Mouse (Mus musculus) cortical plate, adult 2 months (tissue): ENCODE results near the gene Zfp341. TPM values are rescaled to one million over a fixed set of nuclear protein-coding genes. Genes with fewer than 3 reads are reported as not detected.

Source experiments
- H3K27ac ChIP-seq: fragments of 200-500 bp; 2 replicates; pipeline ENCODE4 v1.5.1; 2012; ENCODE audit warnings: low read length, control low read depth, inconsistent platforms; ENCODE audit not compliant: insufficient read depth
- H3K4me1 ChIP-seq: fragments of 200-500 bp; 2 replicates; pipeline ENCODE4 v1.6.1; 2011; ENCODE audit warnings: low read length; ENCODE audit not compliant: control insufficient read depth, insufficient read depth
- H3K4me3 ChIP-seq: fragments of 200-500 bp; 2 replicates; pipeline ENCODE4 v1.5.1; 2011; ENCODE audit warnings: mild to moderate bottlenecking, low read length, control low read depth; ENCODE audit not compliant: insufficient read depth
- CTCF ChIP-seq: fragments of 200-500 bp; IDR thresholded peaks from 2 replicates; pipeline ENCODE4 v1.5.1; 2011; ENCODE audit warnings: mild to moderate bottlenecking, control low read depth, low read length; ENCODE audit not compliant: insufficient read depth; ENCODE audit errors: extremely low read depth
- POLR2A ChIP-seq: fragments of 200-500 bp; IDR thresholded peaks from 2 replicates; pipeline ENCODE4 v1.6.1; 2011; ENCODE audit warnings: mild to moderate bottlenecking, low read length, control low read depth; ENCODE audit not compliant: insufficient read depth; ENCODE audit errors: extremely low read depth
- polyA plus RNA-seq: library from polyadenylated mRNA; depleted of rRNA; stranded (reverse); fragments of >200 nt; gene quantifications from 2 replicates; pipeline ENCODE4 v1.2.3, GENCODE M21; 2012

Zfp341 gene
- polyA plus RNA-seq, 1 experiment, result 11.4 TPM

GRCm38 (mm10) chr2:154659531-154660074, 46.5 kb downstream of the Zfp341 start:
- H3K27ac ChIP-seq, result no peak overlapping the region
- H3K4me1 ChIP-seq, result peaks cover 13% of the 10 kb centered on the region
- TF ChIP-seq POLR2A (no peak), CTCF (no peak)
- no peak overlapping the region for H3K4me3 ChIP-seq

GRCm38 (mm10) chr2:154668680-154669079, 55.6 kb downstream of the Zfp341 start:
- no peak overlapping the region for H3K4me3 ChIP-seq
- no peak overlapping the region for H3K27ac ChIP-seq
- H3K4me1 ChIP-seq, result peaks cover 10% of the 10 kb centered on the region; the same call in 1 of the 2 replicates
- TF ChIP-seq CTCF (no peak), POLR2A (no peak)

- Histone ChIP-seq H3K4me1 (peaks cover 13% of the 10 kb centered on the region), H3K27ac (no peak overlapping the region), H3K4me3 (no peak overlapping the region)
- TF ChIP-seq CTCF (no peak), POLR2A (no peak)
These were observed 57.0 kb downstream of the Zfp341 start for GRCm38 (mm10) chr2:154670106-154670505.

- Histone ChIP-seq H3K4me1 (peaks cover 15% of the 10 kb centered on the region), H3K4me3 (no peak overlapping the region), H3K27ac (no peak overlapping the region)
- TF ChIP-seq POLR2A (no peak), CTCF (no peak)
These were observed 57.6 kb downstream of the Zfp341 start for GRCm38 (mm10) chr2:154670741-154671140.

GRCm38 (mm10) chr2:154674008-154674407, 60.9 kb downstream of the Zfp341 start:
- H3K4me1 ChIP-seq, result peaks cover 21% of the 10 kb centered on the region
- H3K4me3 ChIP-seq, result no peak overlapping the region
- no peak overlapping the region for H3K27ac ChIP-seq
- no peak for TF ChIP-seq POLR2A
- no peak for TF ChIP-seq CTCF

- 0 out of 2 replicates have a peak overlapping the region, but pooled peaks have one; percentile 5 for H3K4me3 ChIP-seq
- peaks cover 13% of the 10 kb centered on the region for H3K4me1 ChIP-seq
- peak overlapping the region; percentile 72; the same call in 1 of the 2 replicates for H3K27ac ChIP-seq
- 0 out of 2 replicates have a peak, but pooled peaks have one; percentile 23 for TF ChIP-seq POLR2A
- no peak for TF ChIP-seq CTCF
These were observed 63.8 kb downstream of the Zfp341 start for GRCm38 (mm10) chr2:154676653-154677609.

- H3K27ac ChIP-seq, result peak overlapping the region; percentile 72
- peaks cover 15% of the 10 kb centered on the region for H3K4me1 ChIP-seq
- H3K4me3 ChIP-seq, result no peak overlapping the region
- TF ChIP-seq CTCF (no peak), POLR2A (no peak)
These were observed 64.6 kb downstream of the Zfp341 start for GRCm38 (mm10) chr2:154677651-154678139.

- Histone ChIP-seq H3K4me1 (peaks cover 16% of the 10 kb centered on the region), H3K27ac (no peak overlapping the region), H3K4me3 (no peak overlapping the region)
- TF ChIP-seq POLR2A (no peak), CTCF (no peak)
These were observed 65.9 kb downstream of the Zfp341 start for GRCm38 (mm10) chr2:154678995-154679394.

GRCm38 (mm10) chr2:154680337-154680736, 67.2 kb downstream of the Zfp341 start:
- TF ChIP-seq POLR2A (no peak), CTCF (no peak)
- H3K4me3 ChIP-seq, result no peak overlapping the region
- no peak overlapping the region for H3K27ac ChIP-seq
- H3K4me1 ChIP-seq, result peaks cover 12% of the 10 kb centered on the region
